Mouse (Mus musculus) thymus, adult 18-20 months (tissue): Measurements from ENCODE around the gene Gatad2b.
"Not testable (repeated sequence)": the region's sequence is repeated elsewhere in the genome, so short reads cannot be mapped to it uniquely, and the experiment has no call there.

Source experiments
- DNase-seq, 2 experiments: peaks; one replicate each; pipeline ENCODE4 v3.0.0; 2022; ENCODE audit warnings: mixed read lengths in 2 of 2

Gene Gatad2b

GRCm38 (mm10) chr3:90314241-90314640, 21.3 kb downstream of the Gatad2b start:
- DNase-seq: no peak

GRCm38 (mm10) chr3:90322289-90322688, 29.3 kb downstream of the Gatad2b start:
- no peak for DNase-seq

GRCm38 (mm10) chr3:90323119-90323518, 30.1 kb downstream of the Gatad2b start:
- DNase-seq: peak; percentile 8 to 20

GRCm38 (mm10) chr3:90332485-90332884, 39.5 kb downstream of the Gatad2b start:
- no peak for DNase-seq

- DNase-seq: no peak
Measured at GRCm38 (mm10) chr3:90335517-90335916, 42.5 kb downstream of the Gatad2b start.

- no peak for DNase-seq
Measured at GRCm38 (mm10) chr3:90338190-90338589, 45.2 kb downstream of the Gatad2b start.

- no peak for DNase-seq
Measured at GRCm38 (mm10) chr3:90340177-90340576, 47.2 kb downstream of the Gatad2b start.

GRCm38 (mm10) chr3:90342853-90343252, 49.9 kb downstream of the Gatad2b start:
- DNase-seq: not testable (repeated sequence)

- DNase-seq: no peak
Measured at GRCm38 (mm10) chr3:90347847-90348246, 54.9 kb downstream of the Gatad2b start.

GRCm38 (mm10) chr3:90357959-90358358, 65.0 kb downstream of the Gatad2b start:
- no peak for DNase-seq

- no peak for DNase-seq
Measured at GRCm38 (mm10) chr3:90359230-90359629, 66.3 kb downstream of the Gatad2b start.

- no peak for DNase-seq
Measured at GRCm38 (mm10) chr3:90361476-90361875, 68.5 kb downstream of the Gatad2b start.

GRCm38 (mm10) chr3:90362346-90362745, 69.4 kb downstream of the Gatad2b start:
- DNase-seq: no peak

GRCm38 (mm10) chr3:90367001-90367632, 74.1 kb downstream of the Gatad2b start:
- no peak for DNase-seq

GRCm38 (mm10) chr3:90369041-90369440, 76.1 kb downstream of the Gatad2b start:
- no peak for DNase-seq

- DNase-seq: no peak
Measured at GRCm38 (mm10) chr3:90371857-90372256, 78.9 kb downstream of the Gatad2b start.

GRCm38 (mm10) chr3:90372817-90373216, 79.8 kb downstream of the Gatad2b start:
- no peak for DNase-seq

GRCm38 (mm10) chr3:90373432-90374028, 80.6 kb downstream of the Gatad2b start:
- peak; percentile 23 to 61 for DNase-seq

GRCm38 (mm10) chr3:90374368-90374767, 81.4 kb downstream of the Gatad2b start:
- DNase-seq: no peak

- no peak for DNase-seq
Measured at GRCm38 (mm10) chr3:90375562-90376246, 82.7 kb downstream of the Gatad2b start.

- DNase-seq: no peak
Measured at GRCm38 (mm10) chr3:90376247-90376585, 83.2 kb downstream of the Gatad2b start.

GRCm38 (mm10) chr3:90378496-90378895, 85.5 kb downstream of the Gatad2b start:
- DNase-seq: no peak

GRCm38 (mm10) chr3:90381727-90382126, 88.7 kb downstream of the Gatad2b start:
- DNase-seq: no peak

GRCm38 (mm10) chr3:90383690-90384089, 90.7 kb downstream of the Gatad2b start:
- no peak for DNase-seq
